Mouse (Mus musculus) ES-CJ7 (cell line): ENCODE measurements around the gene Trpc4ap.

Source experiments
- DNase-seq: peaks from one replicate; pipeline ENCODE4 v3.0.0; 2011; ENCODE audit warnings: low read depth, low spot score

Gene Trpc4ap

DNA sequence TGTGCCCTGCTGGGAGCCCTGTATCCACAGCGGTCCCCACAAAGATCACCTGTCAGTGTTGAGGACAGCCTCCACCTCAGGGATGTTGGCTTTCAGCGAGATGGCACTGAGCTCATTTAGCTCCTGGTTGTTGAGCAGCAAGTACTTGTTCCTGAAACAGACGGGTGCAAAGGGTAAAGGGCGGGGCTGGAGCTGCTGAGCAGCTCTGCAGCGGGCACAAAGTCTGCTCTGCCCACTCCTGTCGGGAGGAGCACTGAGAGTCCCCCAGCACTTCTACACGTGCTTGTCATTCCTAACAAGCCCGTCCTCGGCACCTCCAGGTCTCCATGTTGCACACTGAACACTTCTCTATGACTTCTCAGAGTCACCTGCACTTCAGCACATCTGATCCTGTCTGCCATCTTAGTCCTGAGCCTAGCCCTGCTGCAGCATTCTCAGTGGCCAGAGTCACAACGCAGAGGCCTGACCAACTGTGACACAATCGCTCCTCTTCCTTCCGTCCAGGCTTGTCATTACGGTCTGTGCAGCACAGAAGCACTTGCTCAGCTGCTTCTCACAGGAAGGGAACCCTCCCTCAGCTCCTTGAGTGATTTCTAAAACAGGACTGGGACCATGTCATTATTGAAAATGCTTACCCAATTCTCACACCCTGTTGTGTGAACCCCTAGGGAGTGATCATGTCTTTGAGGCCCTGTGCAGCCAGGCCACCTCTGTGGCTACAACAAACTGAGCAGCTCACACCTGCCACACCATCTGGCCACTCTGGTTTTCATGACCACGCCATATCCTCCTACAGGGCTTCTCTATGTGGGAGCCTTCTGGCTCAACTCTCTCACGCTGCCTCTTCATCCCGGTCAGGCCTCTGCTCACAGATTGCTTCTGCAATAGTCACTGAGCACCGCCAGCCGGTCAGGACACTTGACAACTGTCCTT is 50.4 kb downstream of the Trpc4ap start:
- DNase-seq, result no peak

DNA sequence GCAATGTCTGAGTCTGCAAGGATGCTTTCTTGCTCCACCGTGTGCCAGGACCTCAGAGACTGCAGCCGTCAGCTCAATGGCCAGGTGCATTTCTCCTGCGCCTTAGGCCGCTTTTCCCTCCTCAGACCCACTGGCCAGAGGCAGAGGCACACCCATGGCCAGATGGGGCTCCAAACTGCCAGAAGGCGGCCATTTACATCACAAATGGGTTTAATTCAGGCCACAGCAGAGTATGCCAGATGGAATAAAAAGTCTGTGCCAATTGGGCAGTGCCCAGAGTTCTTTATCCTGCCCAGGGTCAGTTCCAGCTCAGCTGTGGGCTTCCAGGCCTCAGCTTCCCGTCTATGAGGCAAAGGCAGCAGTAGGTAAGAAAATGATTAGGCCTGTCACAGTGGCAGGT is 51.5 kb downstream of the Trpc4ap start:
- DNase-seq, result no peak

DNA sequence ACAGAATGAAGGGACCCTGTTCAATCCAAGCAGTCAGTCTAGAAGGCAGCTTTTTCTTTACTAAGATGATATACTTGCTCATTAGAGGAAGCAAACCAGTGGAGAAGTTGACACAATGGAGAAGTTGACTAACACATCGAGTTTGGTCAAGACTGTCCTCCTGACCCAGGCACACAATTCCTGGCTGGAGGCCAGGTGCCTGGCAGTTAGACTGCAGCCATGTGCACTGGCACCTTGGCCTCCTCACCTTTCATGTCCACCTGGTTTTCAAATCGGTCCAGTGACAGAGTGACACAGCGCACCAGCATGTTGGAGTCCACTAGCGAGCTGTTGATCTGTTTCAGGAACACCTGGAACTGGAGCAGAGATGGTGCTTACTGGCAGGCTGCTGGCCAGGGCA is 54.8 kb downstream of the Trpc4ap start:
- no peak for DNase-seq

DNA sequence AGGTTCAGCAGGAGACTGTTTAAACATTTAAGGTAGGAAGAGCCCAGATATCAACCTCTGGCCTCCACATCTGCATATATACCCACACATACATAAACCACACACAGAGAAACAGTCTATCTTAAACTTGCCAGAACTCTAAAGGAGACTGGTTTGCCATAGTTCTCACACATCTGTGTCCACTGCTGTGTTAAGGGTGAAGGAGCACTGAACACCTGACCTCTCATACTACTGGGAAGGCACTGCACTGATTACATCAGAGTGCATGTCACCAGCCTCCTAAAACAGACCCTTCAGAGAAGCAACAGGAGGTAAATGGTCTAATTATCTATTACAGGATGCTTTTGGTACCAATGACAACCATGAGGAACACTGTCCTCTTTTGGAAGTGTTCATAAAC is 55.3 kb downstream of the Trpc4ap start:
- DNase-seq, result no peak

DNA sequence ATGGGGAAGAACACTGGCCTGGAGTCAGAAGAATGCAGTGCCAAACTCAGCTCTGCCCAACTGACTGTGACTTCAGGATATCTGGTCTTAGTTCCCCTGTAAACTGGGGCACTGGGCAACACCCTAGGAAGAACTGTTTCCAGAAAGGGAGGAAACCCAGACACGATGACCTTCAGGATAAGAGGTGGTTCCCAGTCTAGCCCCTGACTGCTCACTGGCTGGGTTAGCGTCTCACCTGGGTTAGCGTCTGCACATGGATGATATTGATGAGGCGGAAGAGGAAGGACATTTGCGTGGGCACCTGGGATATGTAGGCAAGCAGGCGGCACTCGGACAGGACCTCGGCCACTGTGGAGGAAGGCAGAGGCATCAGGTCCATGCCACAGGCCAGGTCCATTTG is 56.2 kb downstream of the Trpc4ap start:
- no peak for DNase-seq

- DNase-seq, result no peak
Measured at GRCm38 (mm10) chr2:155634562-155634961, 57.6 kb downstream of the Trpc4ap start.

DNA sequence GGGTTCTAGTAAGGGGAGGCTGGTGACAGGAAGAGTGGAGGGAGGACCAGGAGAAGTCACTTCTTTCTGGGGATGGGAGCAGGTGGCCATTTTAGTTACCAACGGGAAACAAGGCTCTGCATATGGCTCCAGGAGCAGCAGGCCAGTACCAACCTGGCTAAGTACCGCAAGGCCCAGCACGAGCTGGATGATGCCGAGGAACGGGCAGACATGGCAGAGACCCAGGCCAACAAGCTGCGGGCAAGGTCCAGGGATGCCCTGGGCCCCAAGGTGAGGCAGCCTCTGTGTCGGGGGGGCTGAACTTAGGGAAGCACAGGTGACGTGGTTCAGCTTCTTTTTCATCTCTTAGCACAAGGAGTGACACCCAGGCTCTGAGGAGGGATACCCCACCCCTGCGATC is 58.5 kb downstream of the Trpc4ap start:
- DNase-seq, result no peak

- no peak for DNase-seq
Measured at GRCm38 (mm10) chr2:155633121-155633520, 59.1 kb downstream of the Trpc4ap start.

DNA sequence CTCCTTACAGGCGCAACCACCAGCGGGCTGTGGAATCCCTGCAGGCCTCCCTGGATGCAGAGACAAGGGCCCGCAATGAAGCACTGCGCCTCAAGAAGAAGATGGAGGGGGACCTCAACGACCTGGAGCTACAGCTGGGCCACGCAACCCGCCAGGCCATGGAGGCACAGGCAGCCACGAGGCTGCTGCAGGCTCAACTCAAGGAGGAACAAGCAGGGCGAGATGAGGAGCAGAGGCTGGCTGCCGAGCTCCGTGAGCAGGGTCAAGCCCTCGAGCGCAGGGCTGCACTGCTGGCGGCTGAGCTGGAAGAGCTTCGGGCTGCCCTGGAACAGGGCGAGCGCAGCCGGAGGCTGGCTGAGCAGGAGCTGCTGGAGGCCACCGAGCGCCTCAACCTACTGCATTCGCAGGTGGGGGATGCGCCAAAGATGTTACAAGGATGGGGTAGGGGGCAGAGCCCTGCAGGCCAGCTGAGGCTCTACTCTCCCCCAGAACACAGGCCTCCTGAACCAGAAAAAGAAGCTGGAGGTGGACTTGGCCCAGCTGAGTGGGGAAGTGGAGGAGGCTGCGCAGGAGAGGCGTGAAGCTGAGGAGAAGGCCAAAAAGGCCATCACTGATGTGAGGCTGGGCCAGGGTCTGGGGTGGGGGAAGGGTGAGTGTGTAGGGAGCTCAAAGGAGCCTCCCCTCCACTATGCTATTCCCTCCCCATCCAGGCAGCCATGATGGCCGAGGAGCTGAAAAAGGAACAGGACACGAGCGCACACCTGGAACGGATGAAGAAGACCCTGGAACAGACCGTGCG is 59.8 kb downstream of the Trpc4ap start:
- peak; percentile 37 for DNase-seq

GRCm38 (mm10) chr2:155630590-155631416 is 61.4 kb downstream of the Trpc4ap start:
- DNase-seq, result peak; percentile 75

DNA sequence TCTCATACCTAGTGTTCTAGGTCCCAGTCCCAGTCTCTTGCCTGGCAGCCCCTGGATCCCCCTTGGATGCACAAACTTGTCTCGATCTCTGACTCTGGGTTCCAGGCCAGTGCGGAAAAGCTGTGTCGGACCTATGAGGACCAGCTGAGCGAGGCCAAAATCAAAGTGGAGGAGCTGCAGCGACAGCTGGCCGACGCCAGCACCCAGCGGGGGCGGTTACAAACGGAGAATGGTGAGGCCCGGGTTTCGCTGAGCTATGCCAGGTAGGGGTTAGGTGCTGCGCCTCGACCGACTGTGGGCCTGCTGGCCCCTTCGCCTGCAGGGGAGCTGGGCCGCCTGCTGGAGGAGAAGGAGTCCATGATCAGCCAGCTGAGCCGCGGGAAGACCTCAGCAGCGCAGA is 62.0 kb downstream of the Trpc4ap start:
- no peak for DNase-seq

DNA sequence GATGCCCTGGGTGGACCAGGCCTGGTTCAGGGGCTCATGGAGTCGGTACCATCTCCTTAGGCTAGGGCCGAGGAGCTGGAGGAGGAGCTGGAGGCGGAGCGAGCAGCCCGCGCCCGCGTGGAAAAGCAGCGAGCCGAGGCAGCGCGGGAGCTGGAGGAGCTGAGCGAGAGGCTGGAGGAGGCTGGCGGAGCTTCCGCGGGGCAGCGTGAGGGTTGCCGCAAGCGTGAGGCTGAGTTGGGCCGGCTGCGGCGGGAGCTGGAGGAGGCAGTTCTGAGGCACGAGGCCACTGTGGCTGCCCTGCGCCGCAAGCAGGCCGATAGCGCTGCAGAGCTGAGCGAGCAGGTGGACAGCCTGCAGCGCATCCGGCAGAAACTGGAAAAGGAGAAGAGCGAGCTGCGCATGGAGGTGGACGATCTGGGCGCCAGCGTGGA is 62.9 kb downstream of the Trpc4ap start:
- peak; percentile 62 for DNase-seq

- peak; percentile 45 for DNase-seq
Measured at GRCm38 (mm10) chr2:155628519-155628918, 63.7 kb downstream of the Trpc4ap start.

- no peak for DNase-seq
Measured at GRCm38 (mm10) chr2:155628112-155628511, 64.1 kb downstream of the Trpc4ap start.

DNA sequence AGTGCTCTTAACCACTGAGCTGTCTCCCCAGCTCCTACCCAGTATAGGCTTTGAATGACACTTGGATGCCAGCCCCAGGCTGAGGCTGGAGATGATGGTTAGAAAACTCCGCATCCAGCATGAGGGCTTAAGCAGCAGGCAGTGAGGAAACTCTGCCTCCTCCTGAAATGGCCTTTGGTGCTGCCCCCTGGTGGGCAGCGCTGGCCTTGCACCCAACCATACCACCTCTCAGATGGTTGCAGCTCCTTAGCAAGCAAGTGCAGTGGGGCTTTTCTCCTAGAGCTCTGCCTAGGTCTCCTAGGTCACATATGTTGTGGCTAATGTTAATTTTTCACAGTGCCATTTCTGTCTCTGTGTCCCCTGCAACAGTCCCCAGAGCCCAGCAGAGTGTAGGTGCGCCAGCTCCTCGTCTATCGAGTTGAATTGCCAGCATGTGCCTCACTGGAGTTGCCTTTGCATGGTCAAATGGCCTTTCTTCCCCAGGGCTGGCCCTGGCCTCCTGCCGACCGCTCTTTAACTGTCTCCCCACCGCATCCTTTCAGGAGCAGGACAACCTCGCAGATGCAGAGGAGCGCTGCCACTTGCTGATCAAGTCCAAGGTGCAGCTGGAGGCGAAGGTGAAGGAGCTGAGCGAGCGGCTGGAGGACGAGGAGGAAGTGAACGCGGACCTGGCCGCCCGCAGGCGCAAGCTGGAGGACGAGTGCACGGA is 65.0 kb downstream of the Trpc4ap start:
- DNase-seq, result peak; percentile 74

DNA sequence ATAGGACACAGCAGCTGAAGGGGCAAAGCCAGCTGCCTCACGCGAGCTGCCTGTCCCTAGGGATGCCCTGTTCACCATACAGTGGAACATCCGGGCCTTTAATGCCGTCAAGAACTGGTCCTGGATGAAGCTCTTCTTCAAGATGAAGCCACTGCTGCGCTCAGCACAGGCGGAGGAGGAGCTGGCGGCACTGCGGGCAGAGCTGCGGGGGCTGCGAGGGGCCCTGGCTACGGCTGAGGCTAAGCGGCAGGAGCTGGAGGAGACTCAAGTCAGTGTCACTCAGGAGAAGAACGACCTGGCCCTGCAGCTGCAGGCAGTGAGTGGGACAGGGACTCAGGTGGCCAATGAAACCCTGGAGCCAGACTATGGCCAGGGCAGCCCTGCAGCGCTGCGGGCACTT is 65.9 kb downstream of the Trpc4ap start:
- no peak for DNase-seq

GRCm38 (mm10) chr2:155624730-155625129 is 67.5 kb downstream of the Trpc4ap start:
- peak; percentile 85 for DNase-seq

DNA sequence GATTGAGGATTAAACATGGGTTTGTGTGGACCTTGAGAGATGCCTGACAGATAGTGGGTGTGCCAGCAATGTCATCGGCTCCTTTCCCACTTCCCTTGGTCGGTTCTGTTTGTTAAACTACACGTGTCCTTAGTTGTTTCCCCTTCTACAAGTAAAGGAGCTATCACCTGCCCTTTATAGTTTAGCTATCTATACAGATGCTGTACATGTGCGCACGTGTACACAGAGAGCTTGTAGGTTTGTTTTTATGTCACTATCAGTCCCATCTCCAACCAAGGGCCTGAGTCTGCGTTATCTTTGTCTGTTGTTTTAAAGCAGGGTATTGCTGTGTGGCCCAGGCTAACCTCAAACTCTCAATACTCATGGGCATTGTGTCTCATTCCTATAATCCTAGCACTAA is 68.2 kb downstream of the Trpc4ap start:
- no peak for DNase-seq

GRCm38 (mm10) chr2:155622606-155623005 is 69.6 kb downstream of the Trpc4ap start:
- DNase-seq, result peak; percentile 41

GRCm38 (mm10) chr2:155619817-155620216 is 72.4 kb downstream of the Trpc4ap start:
- DNase-seq, result peak; percentile 73

- DNase-seq, result peak; percentile 70
Measured at GRCm38 (mm10) chr2:155616971-155617370, 75.2 kb downstream of the Trpc4ap start.
